Mouse (Mus musculus) CH12.LX (cell line): Measurements from ENCODE around the gene Sec14l1. TPM values are rescaled to one million over a fixed set of nuclear protein-coding genes. Genes with fewer than 3 reads are reported as not detected.

ENCODE experiments used
- DNase-seq: peaks from one replicate; pipeline ENCODE4 v3.0.0-alpha.2; 2013; ENCODE audit errors: extremely low read depth
- H3K27ac ChIP-seq: 2 replicates; pipeline ENCODE4 v1.5.1; 2012; ENCODE audit warnings: low read depth, mild to moderate bottlenecking, control low read depth, moderate library complexity; ENCODE audit not compliant: insufficient read depth
- H3K27me3 ChIP-seq: replicated peaks from 2 replicates; pipeline ENCODE3; 2012; ENCODE audit warnings: inconsistent platforms
- H3K36me3 ChIP-seq, 2 experiments: replicated peaks in 1 of 2; 2 replicates each; pipeline versions ENCODE3 to v1.6.1; 2012; ENCODE audit warnings: inconsistent platforms in 1 of 2, low read length in 1 of 2, mild to moderate bottlenecking in 1 of 2, mixed read lengths in 1 of 2, moderate library complexity in 1 of 2; ENCODE audit not compliant: control insufficient read depth in 1 of 2, insufficient read depth in 1 of 2
- H3K4me1 ChIP-seq, 2 experiments: 2 replicates each; pipeline ENCODE4 v1.6.1; 2012; ENCODE audit warnings: inconsistent platforms in 1 of 2, moderate library complexity in 1 of 2; ENCODE audit not compliant: insufficient read depth in 2 of 2, control insufficient read depth in 1 of 2
- H3K4me2 ChIP-seq: 2 replicates; pipeline ENCODE4 v1.6.1; 2012; ENCODE audit warnings: low read depth, mild to moderate bottlenecking, control low read depth; ENCODE audit not compliant: poor library complexity, insufficient read depth, severe bottlenecking
- H3K4me3 ChIP-seq, 3 experiments: fragments of 150-350 bp in 1 of 3; sonication (generic) in 1 of 3; replicated peaks in 1 of 3; 2 replicates each; pipeline versions ENCODE3 to v1.5.1; 2011 to 2012; ENCODE audit warnings: low read depth in 2 of 3, low read length in 2 of 3, mild to moderate bottlenecking in 2 of 3, moderate library complexity in 2 of 3, control low read depth in 1 of 3, improper control_type of control experiment in 1 of 3, inconsistent platforms in 1 of 3, mixed read lengths in 1 of 3; ENCODE audit not compliant: poor library complexity in 1 of 3
- H3K79me2 ChIP-seq: replicated peaks from 2 replicates; pipeline ENCODE4 v1.6.1; 2012; ENCODE audit warnings: mild to moderate bottlenecking, moderate library complexity; ENCODE audit not compliant: control insufficient read depth, poor library complexity, insufficient read depth, severe bottlenecking; ENCODE audit errors: extremely low read depth
- H3K9ac ChIP-seq: 2 replicates; pipeline ENCODE4 v1.6.1; 2012; ENCODE audit warnings: low read depth, mild to moderate bottlenecking, control low read depth, moderate library complexity; ENCODE audit not compliant: insufficient read depth
- H3K9me3 ChIP-seq: replicated peaks from 2 replicates; pipeline ENCODE3; 2012; ENCODE audit warnings: low read length, inconsistent platforms, mixed read lengths
- BHLHE40 ChIP-seq: IDR thresholded peaks from 2 replicates; pipeline ENCODE4 v1.6.1; 2011; ENCODE audit warnings: mild to moderate bottlenecking, low read depth, low read length, improper control_type of control experiment
- CTCF ChIP-seq, 2 experiments: IDR thresholded peaks in 1 of 2; conservative IDR thresholded peaks in 1 of 2; 2 replicates each; pipeline ENCODE4 v1.5.1; 2011 to 2012; ENCODE audit warnings: low read depth in 2 of 2, low read length in 2 of 2, improper control_type of control experiment in 1 of 2, inconsistent platforms in 1 of 2, mild to moderate bottlenecking in 1 of 2, moderate library complexity in 1 of 2
- E2F4 ChIP-seq: IDR thresholded peaks from 2 replicates; pipeline ENCODE4 v1.6.1; 2011; ENCODE audit warnings: low read depth, low read length, improper control_type of control experiment; ENCODE audit not compliant: insufficient replicate concordance
- ELF1 ChIP-seq: IDR thresholded peaks from 2 replicates; pipeline ENCODE4 v1.6.1; 2014; ENCODE audit warnings: low read depth, mild to moderate bottlenecking, inconsistent platforms, low read length, improper control_type of control experiment
- EP300 ChIP-seq: IDR thresholded peaks from 2 replicates; pipeline ENCODE4 v1.6.1; 2011; ENCODE audit warnings: low read length, improper control_type of control experiment
- ETS1 ChIP-seq: conservative IDR thresholded peaks from 2 replicates; pipeline ENCODE4 v1.6.1; 2012; ENCODE audit warnings: low read depth, mild to moderate bottlenecking, inconsistent platforms, low read length, improper control_type of control experiment, moderate library complexity
- GABPA ChIP-seq: IDR thresholded peaks from 2 replicates; pipeline ENCODE4 v1.6.1; 2012; ENCODE audit warnings: low read depth, low read length, improper control_type of control experiment, inconsistent platforms; ENCODE audit not compliant: insufficient replicate concordance
- HCFC1 ChIP-seq: IDR thresholded peaks from 2 replicates; pipeline ENCODE4 v1.6.1; 2012; ENCODE audit warnings: low read depth, mild to moderate bottlenecking, inconsistent platforms, low read length, improper control_type of control experiment
- IRF4 ChIP-seq: IDR thresholded peaks from 2 replicates; pipeline ENCODE4 v1.6.1; 2014; ENCODE audit warnings: low read depth, mild to moderate bottlenecking, inconsistent platforms, low read length, improper control_type of control experiment
- JUN ChIP-seq: IDR thresholded peaks from 2 replicates; pipeline ENCODE4 v1.6.1; 2011; ENCODE audit warnings: low read depth, mild to moderate bottlenecking, low read length, improper control_type of control experiment, moderate library complexity; ENCODE audit not compliant: insufficient read depth
- JUND ChIP-seq: conservative IDR thresholded peaks from 2 replicates; pipeline ENCODE4 v1.6.1; 2011; ENCODE audit warnings: low read depth, low read length, improper control_type of control experiment
- KAT2A ChIP-seq: IDR thresholded peaks from 2 replicates; pipeline ENCODE4 v1.6.1; 2012; ENCODE audit warnings: low read length, improper control_type of control experiment, inconsistent platforms; ENCODE audit not compliant: insufficient replicate concordance
- MAFK ChIP-seq: IDR thresholded peaks from 2 replicates; pipeline ENCODE4 v1.6.1; 2011; ENCODE audit warnings: low read length, improper control_type of control experiment; ENCODE audit not compliant: insufficient replicate concordance
- MAX ChIP-seq: IDR thresholded peaks from 2 replicates; pipeline ENCODE4 v1.6.1; 2011; ENCODE audit warnings: low read length, improper control_type of control experiment
- MAZ ChIP-seq: IDR thresholded peaks from 2 replicates; pipeline ENCODE4 v1.6.1; 2012; ENCODE audit warnings: low read depth, mild to moderate bottlenecking, inconsistent platforms, low read length, improper control_type of control experiment, moderate library complexity
- MYC ChIP-seq: IDR thresholded peaks from 2 replicates; pipeline ENCODE4 v1.6.1; 2011; ENCODE audit warnings: low read depth, mild to moderate bottlenecking, improper control_type of control experiment, low read length
- NELFE ChIP-seq: IDR thresholded peaks from 2 replicates; pipeline ENCODE4 v1.6.1; 2011; ENCODE audit warnings: low read depth, low read length, improper control_type of control experiment
- RAD21 ChIP-seq: IDR thresholded peaks from 2 replicates; pipeline ENCODE4 v1.6.1; 2011; ENCODE audit warnings: low read depth, mild to moderate bottlenecking, low read length, improper control_type of control experiment, moderate library complexity
- RCOR1 ChIP-seq: conservative IDR thresholded peaks from 2 replicates; pipeline ENCODE4 v1.6.1; 2012; ENCODE audit warnings: low read depth, mild to moderate bottlenecking, inconsistent platforms, low read length, improper control_type of control experiment
- SIN3A ChIP-seq: IDR thresholded peaks from 2 replicates; pipeline ENCODE4 v1.6.1; 2012; ENCODE audit warnings: low read length, improper control_type of control experiment, inconsistent platforms
- TBP ChIP-seq: conservative IDR thresholded peaks from 2 replicates; pipeline ENCODE4 v1.6.1; 2011; ENCODE audit warnings: low read depth, low read length, improper control_type of control experiment
- TCF12 ChIP-seq: IDR thresholded peaks from 2 replicates; pipeline ENCODE4 v1.6.1; 2014; ENCODE audit warnings: low read depth, mild to moderate bottlenecking, inconsistent platforms, low read length, improper control_type of control experiment
- UBTF ChIP-seq: IDR thresholded peaks from 2 replicates; pipeline ENCODE4 v1.6.1; 2012; ENCODE audit warnings: low read depth, mild to moderate bottlenecking, inconsistent platforms, low read length, improper control_type of control experiment, moderate library complexity
- USF1 ChIP-seq: IDR thresholded peaks from 2 replicates; pipeline ENCODE4 v1.6.1; 2014; ENCODE audit warnings: low read depth, mild to moderate bottlenecking, inconsistent platforms, low read length, improper control_type of control experiment
- USF2 ChIP-seq: conservative IDR thresholded peaks from 2 replicates; pipeline ENCODE4 v1.6.1; 2011; ENCODE audit warnings: low read depth, low read length, improper control_type of control experiment
- ZC3H11A ChIP-seq: IDR thresholded peaks from 2 replicates; pipeline ENCODE4 v1.6.1; 2012; ENCODE audit warnings: low read depth, mild to moderate bottlenecking, inconsistent platforms, low read length, improper control_type of control experiment
- ZMIZ1 ChIP-seq: IDR thresholded peaks from 2 replicates; pipeline ENCODE4 v1.6.1; 2012; ENCODE audit warnings: low read depth, mild to moderate bottlenecking, inconsistent platforms, low read length, improper control_type of control experiment
- ZNF384 ChIP-seq: IDR thresholded peaks from 2 replicates; pipeline ENCODE4 v1.6.1; 2012; ENCODE audit warnings: low read depth, low read length, improper control_type of control experiment, inconsistent platforms
- dilution Hi-C: fragments of 300-500 bp; cut with MboI; formaldehyde crosslinking; loops from 2 replicates; pipeline ENCODE4 v1.14.3; 2020; ENCODE audit warnings: low sequenced_read_pairs; ENCODE audit not compliant: extremely low pct_unique_long_range_greater_than_20kb, extremely low pct_ligation_motif_present
- in situ Hi-C: fragments of 300-500 bp; cut with MboI; formaldehyde crosslinking; loops from 3 replicates; pipeline ENCODE4 v1.14.3; 2019; ENCODE audit warnings: low sequenced_read_pairs, low pct_ligation_motif_present, low pct_unique_long_range_greater_than_20kb, mixed read lengths
- polyA plus RNA-seq: library from polyadenylated mRNA; unstranded; fragments of >175 nt; gene quantifications from 2 replicates; pipeline ENCODE4 v1.2.1, GENCODE M21; 2012; ENCODE audit warnings: low read depth; ENCODE audit not compliant: insufficient read length
- total RNA-seq, 2 experiments: library from RNA; depleted of rRNA; stranded (reverse); fragments of 300-350 nt in 1 of 2; fragments of >200 nt in 1 of 2; gene quantifications; 2 replicates each; pipeline ENCODE4 v1.2.3; 2012 to 2014

Gene Sec14l1
- total and polyA plus RNA-seq, 3 experiments: 18.5 to 28.2 (median 21.5) TPM

- Histone ChIP-seq H3K9me3 (peaks cover 4% of the 10 kb centered on the region), H3K27ac (no peak overlapping the region), H3K27me3 (no peaks in the 10 kb centered on the region), H3K4me3 (no peak overlapping the region), H3K36me3 (peaks cover 7 to 50% of the 10 kb centered on the region in 2 experiments), H3K4me1 (peaks cover 34 to 71% of the 10 kb centered on the region in 2 experiments), H3K79me2 (no peaks in the 10 kb centered on the region), H3K9ac (no peak overlapping the region), H3K4me2 (peak overlapping the region; percentile 4; the same call in 1 of the 2 replicates)
- in situ Hi-C loops (loop anchor here (5.0 kb wide), 2 partner anchors 36 to 49 kb away; no protein-coding TSS in a partner anchor), dilution Hi-C loops (no loop called here)
- TF ChIP-seq MYC: no peak
- DNase-seq: no peak
Observed at GRCm38 (mm10) chr11:117118248-117118647, 3.3 kb downstream of the Sec14l1 start.

GRCm38 (mm10) chr11:117118721-117119321, 3.9 kb downstream of the Sec14l1 start:
- peak; percentile 50 for DNase-seq
- dilution Hi-C loops: no loop called here
- Histone ChIP-seq H3K9me3 (no peaks in the 10 kb centered on the region), H3K79me2 (no peaks in the 10 kb centered on the region), H3K36me3 (peaks cover 7 to 56% of the 10 kb centered on the region in 2 experiments), H3K4me1 (peaks cover 37 to 72% of the 10 kb centered on the region in 2 experiments), H3K4me3 (no peak overlapping the region), H3K4me2 (peak overlapping the region; percentile 4; the same call in 1 of the 2 replicates), H3K9ac (no peak overlapping the region), H3K27ac (peak overlapping the region; percentile 5; the same call in 1 of the 2 replicates), H3K27me3 (no peaks in the 10 kb centered on the region)
- TF ChIP-seq ZMIZ1 (no peak), NELFE (no peak), MAFK (no peak), TBP (no peak), USF1 (peak; percentile 72), CTCF (conservative IDR thresholded peaks at IDR 0.05 in 1 of 2, IDR thresholded peaks at IDR 0.05 in 1 of 2; ENCODE audit: low read depth in 2 of 2, low read length in 2 of 2) (no peak), TCF12 (0 out of 2 replicates have a peak, but pooled peaks have one; percentile 10), ELF1 (0 out of 2 replicates have a peak, but pooled peaks have one; percentile 29), EP300 (no peak), JUN (no peak), MAX (peak; percentile 49; the same call in 1 of the 2 replicates), ZC3H11A (no peak), HCFC1 (no peak), GABPA (no peak), ETS1 (peak; percentile 41), BHLHE40 (peak; percentile 68), JUND (peak; percentile 90), SIN3A (no peak), RCOR1 (no peak), ZNF384 (peak; percentile 84), UBTF (no peak), IRF4 (0 out of 2 replicates have a peak, but pooled peaks have one; percentile 49), E2F4 (no peak), KAT2A (no peak), RAD21 (no peak), MAZ (no peak), USF2 (peak; percentile 36; the same call in 1 of the 2 replicates)
- in situ Hi-C loops: loop anchor here (5.0 kb wide), 2 partner anchors 37 to 48 kb away; no protein-coding TSS in a partner anchor
